Mouse (Mus musculus) neural tube, embryonic 11.5 days (tissue): Measurements from ENCODE around the gene Tpbgl. TPM values are rescaled to one million over a fixed set of nuclear protein-coding genes. Genes with fewer than 3 reads are reported as not detected.

Experiments
- ATAC-seq: fragments of 200-750 bp; cut with Nextera tagmentation; 2 replicates; pipeline ENCODE4 v1.8.0; 2017; ENCODE audit warnings: moderate number of reproducible peaks, mild to moderate bottlenecking, moderate TSS enrichment, moderate library complexity; ENCODE audit not compliant: insufficient read depth, low FRiP score, low TSS enrichment
- DNase-seq: peaks from one replicate; pipeline ENCODE4 v3.0.0-alpha.2; 2015; ENCODE audit warnings: low spot score
- H3K27ac ChIP-seq: fragments of 300-500 bp; sonication (generic); 2 replicates; pipeline ENCODE4 v1.5.1; 2014; ENCODE audit warnings: low read depth, mild to moderate bottlenecking, low read length
- H3K27me3 ChIP-seq: fragments of 300-500 bp; sonication (generic); 2 replicates; pipeline ENCODE4 v1.6.1; 2014; ENCODE audit warnings: mild to moderate bottlenecking, low read length, mixed read lengths; ENCODE audit not compliant: control insufficient read depth, insufficient read depth
- H3K36me3 ChIP-seq: fragments of 300-500 bp; sonication (generic); 2 replicates; pipeline ENCODE4 v1.6.1; 2014; ENCODE audit warnings: mild to moderate bottlenecking, low read length, moderate library complexity, mixed read lengths; ENCODE audit not compliant: control insufficient read depth, insufficient read depth
- H3K4me1 ChIP-seq: fragments of 300-500 bp; sonication (generic); 2 replicates; pipeline ENCODE4 v1.6.1; 2014; ENCODE audit warnings: low read length, mixed read lengths; ENCODE audit not compliant: control insufficient read depth, insufficient read depth
- H3K4me2 ChIP-seq: fragments of 300-500 bp; sonication (generic); 2 replicates; pipeline ENCODE4 v1.6.1; 2014; ENCODE audit warnings: low read depth, mild to moderate bottlenecking, moderate library complexity
- H3K4me3 ChIP-seq: fragments of 300-500 bp; sonication (generic); 2 replicates; pipeline ENCODE4 v1.5.1; 2014; ENCODE audit warnings: low read depth, low read length
- H3K9ac ChIP-seq: fragments of 300-500 bp; sonication (generic); 2 replicates; pipeline ENCODE4 v1.6.1; 2014; ENCODE audit warnings: mild to moderate bottlenecking, low read length
- H3K9me3 ChIP-seq: fragments of 300-500 bp; sonication (generic); 2 replicates; pipeline ENCODE4 v1.6.1; 2016; ENCODE audit warnings: low read length; ENCODE audit not compliant: control insufficient read depth
- WGBS: fragments of 180-500 bp; shearing (Covaris S2); extraction: QIAGEN DNeasy Blood & Tissue Kit; methylation state at CpG from one replicate; pipeline ENCODE4 v1.1.7; 2014; 5-methylcytosine and 5-hydroxymethylcytosine counted together
- polyA plus RNA-seq: library from polyadenylated mRNA; unstranded; fragments of >200 nt; fragmentation: Nextera tagmentation; extraction: Ambion mirVana; gene quantifications from 2 replicates; pipeline ENCODE4 v1.2.1, GENCODE M21; 2014

Gene Tpbgl
- polyA plus RNA-seq, 1 experiment from 2014 or later = 1.4 TPM

DNA sequence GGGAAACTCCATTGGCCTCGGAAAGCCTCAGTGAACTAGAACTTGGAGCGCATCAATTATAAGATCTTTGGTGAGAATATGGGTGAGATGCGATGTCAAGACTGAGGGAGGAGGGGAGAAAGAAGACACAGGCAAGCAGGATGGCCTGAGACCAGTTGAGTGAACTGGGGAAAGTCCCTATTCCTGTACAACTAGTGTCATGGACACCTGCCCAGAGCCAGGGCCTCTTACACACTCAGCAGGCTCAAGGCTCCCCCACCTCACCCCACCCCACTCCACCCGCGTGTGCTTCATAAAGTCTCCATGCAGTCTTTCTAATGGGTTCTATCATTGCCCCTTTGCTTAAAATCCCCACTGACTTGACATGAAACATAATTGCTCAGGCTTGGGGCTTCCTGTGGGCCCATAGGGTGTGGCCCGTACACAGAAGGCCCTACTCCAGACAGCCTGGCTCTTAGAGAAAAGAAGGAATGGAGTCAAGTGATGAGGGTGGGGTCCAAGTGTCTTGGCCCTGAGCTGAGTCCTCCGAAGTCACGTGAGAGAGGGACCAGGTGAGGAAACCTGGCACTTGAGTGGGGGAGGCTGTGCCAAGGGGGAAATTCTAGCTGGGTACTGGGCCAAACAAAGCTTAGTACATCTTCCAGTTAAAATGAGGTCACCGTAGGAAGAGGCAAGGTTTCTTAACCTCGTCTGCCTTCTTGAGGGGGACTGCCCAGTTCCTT, 39.0 kb upstream of the Tpbgl start:
- Histone ChIP-seq H3K4me1 (0 out of 2 replicates have a peak, but pooled peaks cover 3% of the 10 kb centered on the region), H3K9me3 (no peaks in the 10 kb centered on the region), H3K27ac (no peak overlapping the region), H3K9ac (no peak overlapping the region), H3K36me3 (no peaks in the 10 kb centered on the region), H3K4me2 (no peak overlapping the region), H3K27me3 (no peaks in the 10 kb centered on the region), H3K4me3 (no peak overlapping the region)
- ATAC-seq (no peak), DNase-seq (no peak)
- 92% methylated on average over 10 of the region's 10 CpGs for WGBS

DNA sequence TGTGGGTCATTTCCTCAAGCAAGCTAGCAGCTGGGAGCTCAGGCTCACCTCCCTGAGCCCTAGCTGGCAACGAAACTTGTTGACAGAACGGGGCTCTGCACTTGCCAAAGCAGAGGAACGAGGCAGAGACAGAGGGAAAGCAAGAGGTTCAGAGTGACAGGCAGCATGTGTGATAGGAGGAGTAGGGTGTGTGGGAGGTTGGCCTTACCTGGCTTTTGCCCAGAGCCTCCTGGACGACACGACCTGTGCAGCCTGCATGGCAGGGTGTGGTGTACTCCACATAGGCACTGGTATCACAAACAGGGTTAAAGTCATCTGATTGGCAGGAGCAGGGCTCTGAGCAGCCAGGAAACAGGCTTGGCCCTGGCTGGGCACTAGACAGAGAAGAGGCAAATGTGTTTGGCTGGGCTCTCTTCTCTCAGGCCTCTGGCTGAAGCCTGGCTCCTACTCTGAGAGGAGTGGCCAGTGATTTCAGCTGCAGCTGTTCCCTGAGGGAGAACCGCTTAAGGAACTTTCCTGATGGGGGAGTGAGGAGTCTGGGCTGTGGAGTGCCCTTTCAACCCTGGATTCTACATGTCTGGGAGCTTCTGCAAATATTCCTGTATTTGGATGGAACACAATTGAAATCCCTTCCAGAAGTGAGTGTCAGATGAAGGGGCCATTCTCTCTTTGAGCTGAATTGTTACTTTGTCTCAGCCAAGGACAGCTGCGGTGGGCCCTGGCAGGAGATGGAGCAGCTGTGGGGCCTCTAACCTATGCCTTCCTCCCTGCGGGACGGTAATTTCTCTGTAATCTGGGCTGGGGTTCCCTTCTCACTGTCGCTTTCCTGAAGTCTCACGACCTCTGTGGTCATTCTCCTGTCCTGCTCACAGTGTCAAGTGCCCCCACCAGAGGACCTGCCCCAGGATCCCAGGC, 37.9 kb upstream of the Tpbgl start:
- no peak overlapping the region for H3K4me2 ChIP-seq
- H3K4me1 ChIP-seq = 0 out of 2 replicates have a peak, but pooled peaks cover 3% of the 10 kb centered on the region
- H3K27ac ChIP-seq = 0 out of 2 replicates have a peak overlapping the region, but pooled peaks have one; percentile 14
- WGBS = 63% methylated on average over 11 of the region's 11 CpGs
- no peaks in the 10 kb centered on the region for H3K27me3 ChIP-seq
- no peak for ATAC-seq
- DNase-seq = no peak
- no peak overlapping the region for H3K4me3 ChIP-seq
- H3K9me3 ChIP-seq = no peaks in the 10 kb centered on the region
- no peak overlapping the region for H3K9ac ChIP-seq
- no peaks in the 10 kb centered on the region for H3K36me3 ChIP-seq

GRCm38 (mm10) chr7:99663507-99664220, 36.8 kb upstream of the Tpbgl start:
- no peaks in the 10 kb centered on the region for H3K27me3 ChIP-seq
- H3K4me2 ChIP-seq = no peak overlapping the region
- no peak overlapping the region for H3K4me3 ChIP-seq
- H3K27ac ChIP-seq = no peak overlapping the region
- no peaks in the 10 kb centered on the region for H3K9me3 ChIP-seq
- ATAC-seq = no peak
- DNase-seq = no peak
- no peak overlapping the region for H3K9ac ChIP-seq
- H3K4me1 ChIP-seq = no peaks in the 10 kb centered on the region
- H3K36me3 ChIP-seq = no peaks in the 10 kb centered on the region
- WGBS = 93% methylated on average over 9 of the region's 9 CpGs

- Histone ChIP-seq H3K9me3 (no peaks in the 10 kb centered on the region), H3K36me3 (no peaks in the 10 kb centered on the region), H3K27me3 (no peaks in the 10 kb centered on the region), H3K27ac (no peak overlapping the region), H3K9ac (no peak overlapping the region), H3K4me3 (no peak overlapping the region), H3K4me1 (no peaks in the 10 kb centered on the region), H3K4me2 (no peak overlapping the region)
- 78% methylated on average over 2 of the region's 2 CpGs for WGBS
- ATAC-seq (no peak), DNase-seq (no peak)
These were observed 35.4 kb upstream of the Tpbgl start for GRCm38 (mm10) chr7:99662311-99662710.

DNA sequence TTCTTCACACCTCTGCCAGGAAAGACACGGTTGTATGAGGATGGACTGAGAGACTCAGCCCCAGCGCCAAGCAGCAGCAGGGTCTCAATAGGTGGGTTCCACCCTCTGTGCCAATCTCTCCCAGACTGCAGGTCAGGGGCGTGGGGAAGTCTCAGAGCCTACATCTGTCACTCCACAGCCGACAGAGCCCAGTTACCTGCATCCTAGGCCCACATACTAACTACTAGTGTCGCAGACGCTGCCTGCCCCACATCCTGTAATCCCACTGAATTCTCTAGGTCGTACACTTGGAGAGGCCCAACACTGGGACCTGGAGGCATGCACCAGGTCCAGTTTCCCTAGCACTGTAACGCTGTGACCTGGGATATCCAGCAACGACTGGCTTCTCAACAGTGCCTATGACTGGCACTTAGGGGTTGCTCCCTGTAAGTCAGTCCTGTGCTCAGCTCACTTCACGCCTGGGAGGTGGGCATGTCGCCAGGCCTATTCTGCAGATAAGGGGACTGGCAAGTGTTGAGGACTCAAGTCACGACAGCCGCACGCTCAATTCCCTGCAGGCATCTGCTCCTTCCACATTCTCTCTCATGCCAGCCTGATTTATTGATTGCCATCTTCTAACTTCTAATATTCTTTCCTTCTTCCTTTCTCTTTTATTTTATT, 34.8 kb upstream of the Tpbgl start:
- no peak overlapping the region for H3K4me3 ChIP-seq
- no peaks in the 10 kb centered on the region for H3K36me3 ChIP-seq
- H3K9me3 ChIP-seq = no peaks in the 10 kb centered on the region
- DNase-seq (no peak), ATAC-seq (no peak)
- no peak overlapping the region for H3K9ac ChIP-seq
- H3K27me3 ChIP-seq = no peaks in the 10 kb centered on the region
- no peak overlapping the region for H3K27ac ChIP-seq
- WGBS = 79% methylated on average over 14 of the region's 14 CpGs
- H3K4me2 ChIP-seq = no peak overlapping the region
- H3K4me1 ChIP-seq = no peaks in the 10 kb centered on the region

DNA sequence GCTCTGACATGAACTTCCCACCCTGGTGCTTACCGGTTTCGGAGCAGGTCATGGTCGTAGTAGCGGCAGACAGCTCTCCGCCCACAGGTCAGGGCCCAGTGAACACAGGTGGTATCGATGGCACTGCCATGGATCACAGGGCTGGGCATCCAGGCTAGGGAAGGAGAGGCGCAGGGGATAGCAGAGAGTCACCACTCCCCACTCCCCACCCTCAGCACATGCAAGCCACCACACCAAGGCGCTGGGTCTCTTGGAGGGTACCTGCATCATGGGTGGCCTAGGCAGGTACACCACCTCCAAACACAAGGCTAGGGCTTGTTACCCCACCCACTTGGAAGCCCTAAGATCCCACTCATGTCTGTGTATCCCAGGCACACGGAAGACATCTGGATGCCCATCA, 34.2 kb upstream of the Tpbgl start:
- Histone ChIP-seq H3K27ac (no peak overlapping the region), H3K4me1 (no peaks in the 10 kb centered on the region), H3K27me3 (no peaks in the 10 kb centered on the region), H3K4me2 (no peak overlapping the region), H3K36me3 (no peaks in the 10 kb centered on the region), H3K9ac (no peak overlapping the region), H3K9me3 (no peaks in the 10 kb centered on the region), H3K4me3 (no peak overlapping the region)
- WGBS = 84% methylated on average over 9 of the region's 9 CpGs
- DNase-seq (no peak), ATAC-seq (no peak)

DNA sequence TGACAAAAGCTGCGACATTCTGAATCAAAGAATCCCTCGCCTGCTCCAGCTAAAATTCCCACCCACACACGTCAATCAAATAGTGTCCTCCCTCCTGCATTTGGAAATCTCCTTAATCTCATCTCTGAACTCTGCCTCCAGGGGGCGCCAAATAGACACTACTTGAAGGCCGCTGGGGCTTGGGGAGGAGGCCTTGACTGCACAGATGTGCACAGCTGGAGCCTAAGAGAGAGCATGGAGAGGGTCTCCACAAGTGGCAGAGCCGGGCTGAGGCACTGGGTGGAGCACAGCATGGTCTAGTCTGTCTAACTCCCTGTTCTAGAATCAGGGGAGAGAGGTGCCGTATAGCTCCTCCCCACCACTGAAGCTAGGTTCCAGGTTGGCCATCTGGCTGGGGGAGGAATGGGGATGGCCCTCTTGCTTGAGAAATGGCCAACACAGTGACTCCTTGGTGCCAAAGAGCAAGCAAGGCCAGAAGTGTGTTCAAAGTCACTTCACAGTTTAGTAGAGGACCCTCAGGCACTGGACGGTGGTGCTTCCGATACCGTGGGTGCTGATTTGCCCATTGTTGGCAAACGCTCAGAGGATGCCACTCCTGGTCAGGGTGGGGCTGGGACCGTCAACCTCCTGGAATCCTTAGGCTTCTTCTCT, 32.6 kb upstream of the Tpbgl start:
- WGBS = 45% methylated on average over 12 of the region's 12 CpGs

DNA sequence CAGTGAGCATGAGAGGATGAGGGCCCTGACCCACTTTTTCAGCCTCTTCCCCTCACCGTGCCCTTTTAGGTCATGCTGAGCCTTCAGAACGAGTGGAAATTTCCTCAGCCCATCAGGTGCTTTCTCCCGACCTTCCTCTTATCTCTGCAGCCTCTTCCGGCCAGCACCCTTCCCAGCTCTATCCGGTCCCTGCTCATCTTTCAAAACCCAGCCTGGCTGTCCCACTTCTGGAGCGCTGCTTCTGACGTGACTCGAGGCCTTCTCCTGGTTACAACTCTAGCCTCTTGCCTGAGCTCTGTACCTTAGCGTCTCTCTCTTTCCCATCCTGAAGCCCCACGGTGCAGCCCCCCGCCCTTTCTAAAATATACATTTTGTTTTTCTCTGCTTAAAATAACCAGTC, 27.3 kb upstream of the Tpbgl start:
- H3K36me3 ChIP-seq = no peaks in the 10 kb centered on the region
- no peak overlapping the region for H3K4me3 ChIP-seq
- no peak overlapping the region for H3K27ac ChIP-seq
- no peaks in the 10 kb centered on the region for H3K9me3 ChIP-seq
- H3K4me1 ChIP-seq = no peaks in the 10 kb centered on the region
- H3K9ac ChIP-seq = no peak overlapping the region
- ATAC-seq = no peak
- no peaks in the 10 kb centered on the region for H3K27me3 ChIP-seq
- H3K4me2 ChIP-seq = no peak overlapping the region
- WGBS = 84% methylated on average over 11 of the region's 11 CpGs
- DNase-seq = no peak

More for the DNA sequence above, 32.6 kb upstream of the Tpbgl start:
- H3K9me3 ChIP-seq = no peaks in the 10 kb centered on the region
- no peaks in the 10 kb centered on the region for H3K4me1 ChIP-seq
- DNase-seq (peak; percentile 83), ATAC-seq (no peak)
- no peak overlapping the region for H3K9ac ChIP-seq
- H3K4me3 ChIP-seq = no peak overlapping the region
- H3K27me3 ChIP-seq = no peaks in the 10 kb centered on the region
- H3K36me3 ChIP-seq = no peaks in the 10 kb centered on the region
- no peak overlapping the region for H3K4me2 ChIP-seq
- no peak overlapping the region for H3K27ac ChIP-seq
